Mouse (Mus musculus) ovary, postnatal 14 days (tissue): ENCODE measurements around the gene Cnn2.

Source experiments
- DNase-seq: peaks from one replicate; pipeline ENCODE4 v3.0.0; 2022; ENCODE audit warnings: low spot score

Cnn2 gene

GRCm38 (mm10) chr10:79991099-79991498, 2.7 kb downstream of the Cnn2 start:
- DNase-seq: no peak

- DNase-seq: no peak
Observed at GRCm38 (mm10) chr10:79991548-79991947, 3.2 kb downstream of the Cnn2 start.

GRCm38 (mm10) chr10:79994397-79995115, 6.2 kb downstream of the Cnn2 start:
- DNase-seq: no peak

- DNase-seq: no peak
Observed at GRCm38 (mm10) chr10:79995636-79996035, 7.3 kb downstream of the Cnn2 start.

GRCm38 (mm10) chr10:79996272-79997033, 8.1 kb downstream of the Cnn2 start, which contains the start of gene Abca7:
Gene Abca7 (plus strand): TSS chr10:79996494.
- peak; percentile 97 for DNase-seq

GRCm38 (mm10) chr10:79997034-79997760, 8.8 kb downstream of the Cnn2 start:
- DNase-seq: no peak

GRCm38 (mm10) chr10:79997819-79998218, 9.4 kb downstream of the Cnn2 start:
- DNase-seq: no peak

GRCm38 (mm10) chr10:80001945-80002344, 13.6 kb downstream of the Cnn2 start:
- DNase-seq: no peak

GRCm38 (mm10) chr10:80002829-80003228, 14.4 kb downstream of the Cnn2 start:
- no peak for DNase-seq

GRCm38 (mm10) chr10:80003374-80004232, 15.2 kb downstream of the Cnn2 start:
- no peak for DNase-seq

- no peak for DNase-seq
Observed at GRCm38 (mm10) chr10:80004233-80004705, 15.9 kb downstream of the Cnn2 start.

- no peak for DNase-seq
Observed at GRCm38 (mm10) chr10:80011740-80012139, 23.4 kb downstream of the Cnn2 start.

GRCm38 (mm10) chr10:80013609-80014008, 25.2 kb downstream of the Cnn2 start:
- no peak for DNase-seq

- no peak for DNase-seq
Observed at GRCm38 (mm10) chr10:80014484-80015290, 26.3 kb downstream of the Cnn2 start.

- no peak for DNase-seq
Observed at GRCm38 (mm10) chr10:80015583-80015982, 27.2 kb downstream of the Cnn2 start.

GRCm38 (mm10) chr10:80016511-80016910, 28.1 kb downstream of the Cnn2 start, which contains the start of gene Arhgap45:
Gene Arhgap45 (plus strand): TSS chr10:80016653.
- no peak for DNase-seq

GRCm38 (mm10) chr10:80016931-80017330, 28.5 kb downstream of the Cnn2 start:
- no peak for DNase-seq

GRCm38 (mm10) chr10:80017361-80017760, 29.0 kb downstream of the Cnn2 start:
- no peak for DNase-seq

- no peak for DNase-seq
Observed at GRCm38 (mm10) chr10:80017771-80018170, 29.4 kb downstream of the Cnn2 start.

- DNase-seq: no peak
Observed at GRCm38 (mm10) chr10:80018739-80019297, 30.4 kb downstream of the Cnn2 start.
